Mouse (Mus musculus): ENCODE measurements around the gene Gm3336. TPM values are rescaled to one million over a fixed set of nuclear protein-coding genes. Genes with fewer than 3 reads are reported as not detected.

Gene Gm3336
- polyA plus RNA-seq, 1 experiment from 2014 or later, result 0.47 TPM

DNA sequence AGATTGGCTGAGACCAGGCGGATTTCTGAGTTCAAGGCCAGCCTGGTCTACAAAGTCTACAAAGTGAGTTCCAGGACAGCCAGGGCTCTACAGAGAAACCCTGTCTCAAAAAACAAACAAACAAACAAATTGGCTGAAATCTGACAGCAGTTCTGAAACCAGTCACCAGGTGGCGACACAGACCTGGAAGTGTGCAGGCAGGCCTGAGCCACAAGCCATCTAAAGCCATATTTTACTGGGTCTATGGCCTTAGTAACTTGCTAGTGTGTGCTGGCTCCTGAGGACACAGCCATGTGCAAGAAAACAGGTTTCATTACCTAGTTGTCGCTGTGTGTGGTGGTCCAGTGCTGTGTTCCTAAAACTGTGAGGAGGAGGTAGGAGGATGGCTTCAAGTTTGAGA is 2.4 kb downstream of the Gm3336 start:
- no peaks in the 10 kb centered on the region for H3K36me3 ChIP-seq (ENCODE audit: control insufficient read depth, insufficient read depth)
- H3K9ac ChIP-seq (ENCODE audit: low read depth, low read length), result no peak overlapping the region
- H3K27me3 ChIP-seq (ENCODE audit: control insufficient read depth, insufficient read depth, low read depth, low read length), result no peaks in the 10 kb centered on the region; the same call in 1 of the 2 replicates
- H3K4me3 ChIP-seq (ENCODE audit: low read depth, low read length), result no peak overlapping the region
- no peak overlapping the region for H3K27ac ChIP-seq (ENCODE audit: low read length)
- H3K4me2 ChIP-seq (ENCODE audit: low read depth, low read length), result no peak overlapping the region
- H3K4me1 ChIP-seq (ENCODE audit: control insufficient read depth, low read depth, low read length), result peaks cover 2% of the 10 kb centered on the region
- WGBS (ENCODE audit: insufficient replicate concordance), result 4% methylated on average over 3 of the region's 3 CpGs
- no peak for ATAC-seq (ENCODE audit: low read depth)
- H3K9me3 ChIP-seq (replicated peaks; ENCODE audit: control insufficient read depth, low read length), result no peaks in the 10 kb centered on the region

DNA sequence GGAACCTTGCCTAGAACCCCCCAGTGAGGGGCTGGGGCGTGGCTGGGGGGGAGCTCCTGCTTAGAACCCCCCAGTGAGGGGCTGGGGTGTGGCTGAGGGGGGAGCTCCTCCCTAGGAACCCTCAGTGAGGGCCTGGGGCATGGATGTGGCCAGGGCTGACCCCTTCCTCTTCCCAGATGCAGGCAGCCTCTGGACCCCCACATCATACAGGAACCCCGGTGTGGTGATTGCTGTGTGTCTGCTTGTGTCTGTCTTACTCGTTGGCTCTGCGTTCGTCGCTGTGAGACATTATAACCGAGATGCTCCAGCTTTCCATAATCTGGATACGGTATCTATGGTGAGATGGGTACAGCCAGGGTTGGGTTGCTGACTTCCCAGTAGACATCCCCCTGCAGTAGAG is 3.3 kb downstream of the Gm3336 start:
- Histone ChIP-seq H3K4me1 (ENCODE audit: control insufficient read depth, low read depth, low read length) (peaks cover 2% of the 10 kb centered on the region), H3K27ac (ENCODE audit: low read length) (no peak overlapping the region), H3K9me3 (replicated peaks; ENCODE audit: control insufficient read depth, low read length) (no peaks in the 10 kb centered on the region), H3K27me3 (ENCODE audit: control insufficient read depth, insufficient read depth, low read depth, low read length) (peaks cover 3% of the 10 kb centered on the region; the same call in 1 of the 2 replicates), H3K4me2 (ENCODE audit: low read depth, low read length) (no peak overlapping the region), H3K9ac (ENCODE audit: low read depth, low read length) (no peak overlapping the region), H3K36me3 (ENCODE audit: control insufficient read depth, insufficient read depth) (no peaks in the 10 kb centered on the region), H3K4me3 (ENCODE audit: low read depth, low read length) (no peak overlapping the region)
- no peak for ATAC-seq (ENCODE audit: low read depth)
- WGBS (ENCODE audit: insufficient replicate concordance), result 70% methylated on average over 8 of the region's 8 CpGs

DNA sequence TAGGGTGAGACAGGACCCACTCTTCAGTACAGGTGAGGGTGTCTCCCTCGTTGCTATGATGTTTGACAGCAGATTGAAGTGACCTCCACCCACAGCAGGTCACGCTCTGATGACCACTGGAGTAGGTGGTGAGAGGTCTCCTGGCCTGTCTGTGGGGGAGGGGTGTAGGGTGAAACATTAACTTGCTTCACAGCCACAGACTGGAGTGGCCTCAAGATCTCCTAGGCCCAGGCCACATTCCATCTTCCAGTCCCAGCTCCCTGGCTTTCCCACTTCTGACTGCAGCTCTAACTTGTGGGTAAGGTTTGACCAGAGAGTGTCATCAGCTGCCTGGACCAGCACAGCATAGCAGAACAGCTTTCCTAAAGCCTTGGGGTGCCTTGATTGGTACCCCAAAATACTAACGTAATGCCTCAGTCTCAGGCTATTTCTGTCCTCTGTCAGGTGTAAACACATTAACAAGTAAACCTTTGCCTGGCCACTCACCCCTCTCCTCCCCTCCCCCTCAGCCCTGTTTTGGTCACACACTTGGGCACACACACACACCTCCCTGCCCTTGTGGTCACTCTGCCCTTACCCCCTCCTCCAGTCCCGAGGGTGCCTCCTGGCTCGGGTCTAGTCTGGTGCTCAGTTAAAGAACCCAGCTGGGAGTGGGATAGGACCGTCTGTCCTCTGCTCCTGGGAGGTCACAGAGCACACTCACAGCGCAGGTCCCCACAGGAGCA is 5.3 kb downstream of the Gm3336 start, which contains the start of gene Pde4c:
Pde4c (plus strand) TSS at position 235 of the 725 bp plus-strand sequence.
- Histone ChIP-seq H3K9me3 (replicated peaks; ENCODE audit: control insufficient read depth, low read length) (no peaks in the 10 kb centered on the region), H3K27ac (ENCODE audit: low read length) (peak within 1 kb of the TSS; percentile 86), H3K4me2 (ENCODE audit: low read depth, low read length) (peak within 1 kb of the TSS; percentile 42), H3K36me3 (ENCODE audit: control insufficient read depth, insufficient read depth) (no peaks in the 10 kb centered on the region), H3K27me3 (ENCODE audit: control insufficient read depth, insufficient read depth, low read depth, low read length) (peaks cover 10% of the 10 kb centered on the region), H3K9ac (ENCODE audit: low read depth, low read length) (peak within 1 kb of the TSS; percentile 29; the same call in 1 of the 2 replicates), H3K4me3 (ENCODE audit: low read depth, low read length) (peak within 1 kb of the TSS; percentile 43), H3K4me1 (ENCODE audit: control insufficient read depth, low read depth, low read length) (no peaks in the 10 kb centered on the region)
- ATAC-seq (ENCODE audit: low read depth), result peak; percentile 87
- 43% methylated on average over 7 of the region's 7 CpGs for WGBS (ENCODE audit: insufficient replicate concordance)

DNA sequence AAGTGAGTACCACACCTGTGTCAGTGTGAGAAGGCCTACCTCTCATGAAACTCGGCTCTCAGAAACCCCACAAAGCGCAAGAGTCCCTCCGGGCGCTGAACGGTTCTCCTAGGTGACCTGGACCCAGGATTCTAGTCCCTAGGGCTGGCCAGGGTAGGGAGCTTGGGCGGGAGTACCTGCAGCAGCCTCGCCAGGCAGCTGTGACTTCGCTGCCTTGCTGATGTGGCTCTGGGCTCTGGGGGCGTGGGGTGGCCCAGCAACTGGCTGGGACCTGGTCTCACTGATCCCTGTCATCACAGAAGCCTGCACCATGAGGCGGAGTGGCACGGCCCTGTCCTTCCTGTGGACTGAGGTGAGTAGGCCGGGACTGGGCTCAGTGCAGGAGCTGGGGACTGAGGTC is 5.9 kb downstream of the Gm3336 start:
- H3K9ac ChIP-seq (ENCODE audit: low read depth, low read length), result peak overlapping the region; percentile 29; the same call in 1 of the 2 replicates
- ATAC-seq (ENCODE audit: low read depth), result no peak
- H3K27ac ChIP-seq (ENCODE audit: low read length), result peak overlapping the region; percentile 86

DNA sequence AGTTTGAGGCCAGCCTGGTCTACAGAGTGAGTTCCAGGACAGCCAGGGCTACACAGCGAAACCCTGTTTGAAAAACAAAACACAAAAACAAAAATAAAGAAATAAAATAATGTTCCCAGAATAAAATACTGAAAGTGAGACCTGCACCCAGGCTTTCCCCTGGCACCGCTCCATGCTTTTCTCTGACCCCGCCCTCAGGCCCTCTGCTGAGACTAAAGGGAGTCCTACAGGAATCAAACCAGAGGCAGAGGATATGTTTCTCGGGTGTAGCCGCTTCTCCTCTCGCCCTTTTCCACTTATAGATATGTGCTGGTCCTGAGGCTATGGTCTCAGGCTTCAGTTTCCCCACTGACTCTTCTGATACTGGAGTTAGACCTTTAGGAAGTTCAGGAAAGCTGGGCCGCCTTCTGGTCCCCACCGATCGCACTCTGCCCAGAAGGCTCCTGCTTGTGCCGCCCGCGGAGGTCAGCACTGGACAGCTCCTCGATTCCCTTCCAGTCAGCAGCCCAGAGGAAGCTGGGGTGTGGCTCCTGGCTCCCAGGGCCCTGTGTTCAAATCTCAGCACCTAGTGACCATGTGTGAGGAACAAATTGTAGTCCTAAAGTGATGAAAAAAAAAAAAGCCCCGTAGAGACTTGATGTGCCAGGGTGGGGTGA is 7.6 kb downstream of the Gm3336 start:
- WGBS (ENCODE audit: insufficient replicate concordance), result 23% methylated on average over 14 of the region's 14 CpGs
- no peak for ATAC-seq (ENCODE audit: low read depth)
- Histone ChIP-seq H3K9me3 (replicated peaks; ENCODE audit: control insufficient read depth, low read length) (no peaks in the 10 kb centered on the region), H3K4me1 (ENCODE audit: control insufficient read depth, low read depth, low read length) (peaks cover 3% of the 10 kb centered on the region; the same call in 1 of the 2 replicates), H3K9ac (ENCODE audit: low read depth, low read length) (no peak overlapping the region), H3K36me3 (ENCODE audit: control insufficient read depth, insufficient read depth) (no peaks in the 10 kb centered on the region), H3K27me3 (ENCODE audit: control insufficient read depth, insufficient read depth, low read depth, low read length) (peaks cover 30% of the 10 kb centered on the region), H3K4me2 (ENCODE audit: low read depth, low read length) (no peak overlapping the region), H3K27ac (ENCODE audit: low read length) (no peak overlapping the region), H3K4me3 (ENCODE audit: low read depth, low read length) (no peak overlapping the region)

More for the DNA sequence above, 5.9 kb downstream of the Gm3336 start:
- H3K4me2 ChIP-seq (ENCODE audit: low read depth, low read length), result peak overlapping the region; percentile 31
- peaks cover 16% of the 10 kb centered on the region for H3K27me3 ChIP-seq (ENCODE audit: control insufficient read depth, insufficient read depth, low read depth, low read length)
- no peaks in the 10 kb centered on the region for H3K4me1 ChIP-seq (ENCODE audit: control insufficient read depth, low read depth, low read length)
- WGBS (ENCODE audit: insufficient replicate concordance), result 58% methylated on average over 12 of the region's 12 CpGs
- no peaks in the 10 kb centered on the region for H3K36me3 ChIP-seq (ENCODE audit: control insufficient read depth, insufficient read depth)
- H3K4me3 ChIP-seq (ENCODE audit: low read depth, low read length), result peak overlapping the region; percentile 1; the same call in 1 of the 2 replicates
- H3K9me3 ChIP-seq (replicated peaks; ENCODE audit: control insufficient read depth, low read length), result no peaks in the 10 kb centered on the region

- Histone ChIP-seq H3K36me3 (ENCODE audit: control insufficient read depth, insufficient read depth) (no peaks in the 10 kb centered on the region), H3K4me1 (ENCODE audit: control insufficient read depth, low read depth, low read length) (peaks cover 3% of the 10 kb centered on the region; the same call in 1 of the 2 replicates), H3K9ac (ENCODE audit: low read depth, low read length) (no peak overlapping the region), H3K4me2 (ENCODE audit: low read depth, low read length) (no peak overlapping the region), H3K9me3 (replicated peaks; ENCODE audit: control insufficient read depth, low read length) (no peaks in the 10 kb centered on the region), H3K27me3 (ENCODE audit: control insufficient read depth, insufficient read depth, low read depth, low read length) (peaks cover 30% of the 10 kb centered on the region), H3K27ac (ENCODE audit: low read length) (no peak overlapping the region), H3K4me3 (ENCODE audit: low read depth, low read length) (no peak overlapping the region)
- no peak for ATAC-seq (ENCODE audit: low read depth)
- WGBS (ENCODE audit: insufficient replicate concordance), result 33% methylated on average over 11 of the region's 11 CpGs
Measured at GRCm38 (mm10) chr8:70726721-70727120, 8.4 kb downstream of the Gm3336 start.

DNA sequence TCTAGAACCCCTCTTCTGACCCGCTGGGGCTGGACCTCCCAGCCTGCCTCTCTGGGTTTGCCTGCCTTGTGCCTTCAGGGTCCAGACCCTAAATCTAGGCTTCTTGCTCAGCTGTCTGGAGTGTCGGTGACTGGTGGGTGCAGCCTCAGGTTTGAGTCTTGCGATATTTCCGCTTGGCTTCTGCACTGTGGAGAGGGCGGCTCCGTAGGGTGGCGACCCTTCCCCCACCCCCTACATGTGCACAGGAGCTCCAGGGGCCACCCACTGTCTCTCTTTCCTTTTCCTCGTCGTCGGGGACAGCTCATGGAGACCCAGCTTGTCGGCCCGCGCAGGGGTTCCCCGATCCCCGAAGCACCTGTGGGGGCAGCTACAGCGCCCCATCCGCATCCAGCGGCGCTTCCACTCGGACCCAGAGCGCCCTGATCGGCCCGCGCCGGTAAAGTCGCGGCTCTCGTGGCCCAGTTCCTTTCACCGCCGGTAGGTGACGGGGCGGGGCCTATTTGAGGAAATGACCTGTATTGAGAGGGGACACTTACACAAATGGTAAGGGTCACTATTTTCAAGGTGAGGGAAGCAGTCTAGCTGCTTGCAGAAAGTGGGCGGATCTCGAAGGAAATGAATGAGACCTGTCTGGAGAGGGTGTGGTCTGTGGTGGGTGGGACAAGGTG is 11.6 kb downstream of the Gm3336 start:
- Histone ChIP-seq H3K27me3 (ENCODE audit: control insufficient read depth, insufficient read depth, low read depth, low read length) (peaks cover 30% of the 10 kb centered on the region), H3K4me3 (ENCODE audit: low read depth, low read length) (peak overlapping the region; percentile 30), H3K9me3 (replicated peaks; ENCODE audit: control insufficient read depth, low read length) (no peaks in the 10 kb centered on the region), H3K9ac (ENCODE audit: low read depth, low read length) (no peak overlapping the region; the same call in 1 of the 2 replicates), H3K4me1 (ENCODE audit: control insufficient read depth, low read depth, low read length) (peaks cover 3% of the 10 kb centered on the region; the same call in 1 of the 2 replicates), H3K4me2 (ENCODE audit: low read depth, low read length) (peak overlapping the region; percentile 52), H3K36me3 (ENCODE audit: control insufficient read depth, insufficient read depth) (no peaks in the 10 kb centered on the region), H3K27ac (ENCODE audit: low read length) (no peak overlapping the region)
- no peak for ATAC-seq (ENCODE audit: low read depth)
- 2% methylated on average over 34 of the region's 34 CpGs for WGBS (ENCODE audit: insufficient replicate concordance)

DNA sequence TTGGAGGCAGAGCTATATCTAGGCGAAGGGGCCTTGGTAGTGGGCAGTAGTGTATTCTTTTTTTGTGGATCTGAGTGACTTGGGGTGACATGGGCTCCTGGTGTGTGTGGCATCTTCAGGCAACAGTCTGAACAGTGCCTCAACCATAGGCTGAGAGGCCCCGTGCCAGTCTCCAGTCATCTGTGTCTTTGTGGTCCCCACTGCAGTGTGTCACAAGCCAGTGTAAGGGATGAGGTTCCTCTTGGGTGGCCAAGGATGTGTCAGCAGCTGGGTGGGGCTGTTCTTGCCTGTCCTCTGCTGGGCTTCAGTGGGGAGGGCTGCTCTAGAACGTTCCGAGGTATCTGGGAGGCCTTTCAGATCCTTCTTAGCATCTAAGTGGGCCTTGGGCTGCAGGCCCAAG is 12.6 kb downstream of the Gm3336 start:
- H3K9ac ChIP-seq (ENCODE audit: low read depth, low read length), result no peak overlapping the region
- no peak overlapping the region for H3K4me2 ChIP-seq (ENCODE audit: low read depth, low read length)
- H3K36me3 ChIP-seq (ENCODE audit: control insufficient read depth, insufficient read depth), result no peaks in the 10 kb centered on the region
- H3K4me3 ChIP-seq (ENCODE audit: low read depth, low read length), result no peak overlapping the region
- H3K4me1 ChIP-seq (ENCODE audit: control insufficient read depth, low read depth, low read length), result peaks cover 3% of the 10 kb centered on the region; the same call in 1 of the 2 replicates
- peaks cover 30% of the 10 kb centered on the region for H3K27me3 ChIP-seq (ENCODE audit: control insufficient read depth, insufficient read depth, low read depth, low read length)
- no peaks in the 10 kb centered on the region for H3K9me3 ChIP-seq (replicated peaks; ENCODE audit: control insufficient read depth, low read length)
- no peak for ATAC-seq (ENCODE audit: low read depth)
- WGBS (ENCODE audit: insufficient replicate concordance), result 72% methylated on average over 4 of the region's 4 CpGs
- no peak overlapping the region for H3K27ac ChIP-seq (ENCODE audit: low read length)
